Mouse (Mus musculus): Measurements from ENCODE around the gene Fcnb.

Fcnb gene

DNA sequence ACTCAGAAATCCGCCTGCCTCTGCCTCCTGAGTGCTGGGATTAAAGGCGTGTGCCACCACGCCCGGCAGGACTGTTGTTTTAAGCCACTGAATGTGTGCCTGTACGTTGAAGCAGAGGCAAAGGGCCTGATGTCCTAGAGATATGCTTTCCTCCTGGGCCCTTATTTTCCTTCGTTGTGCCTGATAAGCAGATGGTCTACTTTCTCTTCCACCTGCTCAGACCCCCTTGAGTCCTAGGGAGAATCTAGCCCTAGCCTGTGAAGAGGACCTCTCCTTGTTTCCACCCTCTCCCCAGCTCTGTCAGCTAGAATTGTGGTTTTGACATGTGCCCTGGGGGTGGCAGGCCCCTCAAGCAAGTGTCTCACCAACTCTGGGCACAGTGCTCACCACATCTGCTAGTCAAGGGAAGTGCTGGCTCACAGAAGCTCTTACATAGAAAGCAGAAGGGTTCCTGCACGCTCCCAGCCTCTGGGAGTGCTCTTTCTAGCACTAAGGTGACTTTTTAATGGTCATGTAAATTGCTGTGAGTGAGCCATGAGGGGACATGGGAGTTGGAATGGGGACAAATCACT is 9.0 kb downstream of the Fcnb start:
- DNase-seq = no peak

DNA sequence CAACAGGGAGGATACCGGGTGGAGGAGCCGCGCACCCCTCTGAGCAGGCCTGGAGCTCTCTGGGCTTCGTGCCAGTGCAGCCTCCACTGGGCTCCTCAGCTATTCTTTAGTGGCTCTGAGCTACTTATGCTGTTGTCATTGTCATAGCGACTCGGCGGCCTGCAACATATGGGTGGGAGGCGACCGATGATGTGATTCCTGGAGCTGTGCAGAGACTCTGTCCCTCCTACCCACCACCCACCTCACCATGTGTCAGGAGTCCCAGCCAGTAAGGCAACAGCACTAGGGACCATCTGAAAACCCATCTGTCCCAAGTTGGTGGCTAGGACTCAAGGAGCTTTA is 16.2 kb downstream of the Fcnb start:
- DNase-seq = no peak

DNA sequence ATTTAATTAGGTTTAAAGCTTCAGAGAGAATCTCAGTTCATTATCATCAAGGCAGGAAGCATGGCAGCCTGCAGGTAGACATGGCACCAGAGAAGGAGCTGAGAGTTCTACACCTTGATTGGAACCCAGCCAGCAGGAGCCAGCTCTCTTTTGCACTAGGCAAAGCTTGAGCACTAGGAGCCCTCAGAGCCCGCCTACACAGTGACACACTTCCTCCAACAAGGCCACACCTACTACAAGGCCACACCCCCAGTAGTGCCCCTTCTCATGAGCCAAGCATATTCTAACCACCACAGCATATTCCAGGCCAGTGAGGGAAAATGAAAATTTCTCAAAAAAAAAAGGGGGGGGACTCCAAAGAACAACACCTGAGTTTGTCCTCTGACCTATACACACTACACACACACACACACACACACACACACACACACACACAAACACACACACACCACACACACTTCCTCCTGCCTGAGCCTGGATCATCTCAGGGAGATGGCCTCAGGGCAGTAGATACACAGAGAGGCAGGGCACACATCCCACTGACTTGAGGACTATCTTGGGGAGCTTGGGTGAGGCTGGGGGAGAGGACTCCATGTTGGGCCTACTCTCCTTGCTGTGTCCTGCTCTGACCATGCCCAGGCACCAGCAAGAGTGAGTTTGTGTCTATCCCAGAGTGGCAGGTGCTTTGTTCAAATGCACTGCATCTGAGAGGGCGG is 16.7 kb downstream of the Fcnb start:
- DNase-seq = no peak

DNA sequence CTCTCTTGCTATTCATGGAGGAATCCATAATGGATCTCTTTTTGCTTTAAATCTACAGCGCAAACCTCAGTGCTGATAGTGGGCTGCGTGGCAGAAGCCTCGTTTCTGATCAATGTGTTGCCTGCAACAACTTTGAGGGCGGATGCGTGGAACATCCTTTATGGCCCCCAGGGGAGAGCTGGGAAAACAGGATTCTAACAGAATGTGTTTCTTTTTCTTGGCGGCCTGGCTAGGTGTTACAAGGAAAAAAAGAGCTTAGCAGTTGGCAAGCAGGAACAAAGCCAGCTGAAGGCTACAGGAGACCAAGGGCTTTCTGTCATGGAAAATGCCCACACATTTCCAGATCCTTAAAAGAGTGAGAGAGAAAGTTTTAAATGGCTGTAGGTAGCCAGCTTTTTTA is 17.5 kb downstream of the Fcnb start:
- no peak for DNase-seq

DNA sequence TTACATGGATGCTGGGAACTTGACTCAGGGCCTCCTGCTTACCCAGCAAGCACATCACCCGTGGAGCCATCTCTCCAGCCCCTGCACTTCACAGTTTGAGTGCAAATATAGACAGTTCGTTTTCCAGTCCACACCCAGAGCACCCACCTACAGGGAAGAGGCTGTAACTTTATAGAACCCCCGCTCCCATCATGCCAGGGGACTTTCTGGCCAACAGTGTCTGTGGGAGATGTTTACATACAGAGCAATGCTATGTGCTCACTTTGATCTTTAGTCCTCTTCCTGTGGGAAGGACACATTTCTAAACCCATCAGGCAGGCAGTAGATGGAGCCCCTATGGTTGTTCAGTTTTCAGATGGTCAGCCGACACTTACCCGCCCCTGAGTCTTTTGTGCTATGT is 18.0 kb downstream of the Fcnb start:
- DNase-seq = no peak

DNA sequence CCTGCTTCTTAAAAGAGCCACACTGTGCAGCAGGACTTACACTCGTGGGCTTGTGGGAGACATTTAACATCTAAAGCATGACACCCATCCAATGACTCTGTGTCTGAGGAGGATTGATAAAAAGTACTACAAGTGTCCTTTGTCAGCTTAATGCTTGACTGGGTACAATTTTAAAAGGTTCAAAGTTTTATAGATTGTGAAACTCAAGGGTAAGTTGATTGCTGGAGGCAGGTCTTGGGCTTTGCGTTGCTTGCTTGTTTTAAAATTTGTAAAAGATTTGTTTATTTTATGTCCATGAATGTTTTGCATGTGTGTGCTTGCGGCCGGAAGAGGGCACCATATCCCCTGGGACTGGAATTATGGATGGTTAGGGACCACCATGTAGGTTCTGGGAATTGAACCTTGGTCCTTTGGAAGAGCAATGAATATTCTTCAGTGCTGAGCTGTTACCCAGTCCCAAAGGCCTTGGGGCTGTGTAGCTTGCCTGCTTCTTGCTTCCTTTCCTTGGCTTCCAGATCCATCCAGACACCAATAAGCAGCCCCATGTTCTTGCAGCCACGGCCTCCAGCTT is 19.5 kb downstream of the Fcnb start:
- no peak for DNase-seq

DNA sequence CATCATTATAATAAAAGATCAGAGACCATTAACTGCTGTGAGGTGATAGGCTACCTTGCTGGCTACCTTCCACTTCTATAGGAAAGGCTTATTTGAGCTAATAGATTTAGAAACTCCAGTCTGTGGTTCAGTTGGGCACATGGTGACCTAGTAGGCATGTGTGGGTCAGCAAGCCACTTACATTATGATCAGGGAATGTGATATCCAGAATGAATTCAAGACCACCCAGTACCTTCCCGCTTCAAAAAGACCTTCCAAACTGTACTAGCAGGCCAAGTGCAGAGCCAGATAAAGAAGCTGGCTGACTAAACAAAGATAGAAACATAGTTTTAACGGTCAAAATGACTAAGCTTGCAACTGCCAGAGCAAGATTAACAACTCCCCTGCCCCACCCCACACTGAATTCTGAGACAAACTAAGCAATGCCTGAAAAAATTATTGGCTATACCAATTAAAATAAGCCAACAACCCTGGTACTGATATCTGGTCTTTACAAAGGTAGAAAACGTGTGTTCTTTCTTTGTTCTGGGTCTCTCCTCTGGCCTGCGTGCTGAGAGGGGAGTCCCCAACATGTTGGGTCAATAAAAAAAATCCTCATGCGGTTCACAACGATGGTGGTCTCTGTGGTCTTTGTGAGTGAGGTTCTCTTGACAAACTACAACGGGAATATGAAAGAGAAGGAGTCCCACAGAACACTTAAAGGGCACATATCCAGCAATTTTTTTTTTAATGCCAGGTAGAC is 20.2 kb downstream of the Fcnb start:
- no peak for DNase-seq

DNA sequence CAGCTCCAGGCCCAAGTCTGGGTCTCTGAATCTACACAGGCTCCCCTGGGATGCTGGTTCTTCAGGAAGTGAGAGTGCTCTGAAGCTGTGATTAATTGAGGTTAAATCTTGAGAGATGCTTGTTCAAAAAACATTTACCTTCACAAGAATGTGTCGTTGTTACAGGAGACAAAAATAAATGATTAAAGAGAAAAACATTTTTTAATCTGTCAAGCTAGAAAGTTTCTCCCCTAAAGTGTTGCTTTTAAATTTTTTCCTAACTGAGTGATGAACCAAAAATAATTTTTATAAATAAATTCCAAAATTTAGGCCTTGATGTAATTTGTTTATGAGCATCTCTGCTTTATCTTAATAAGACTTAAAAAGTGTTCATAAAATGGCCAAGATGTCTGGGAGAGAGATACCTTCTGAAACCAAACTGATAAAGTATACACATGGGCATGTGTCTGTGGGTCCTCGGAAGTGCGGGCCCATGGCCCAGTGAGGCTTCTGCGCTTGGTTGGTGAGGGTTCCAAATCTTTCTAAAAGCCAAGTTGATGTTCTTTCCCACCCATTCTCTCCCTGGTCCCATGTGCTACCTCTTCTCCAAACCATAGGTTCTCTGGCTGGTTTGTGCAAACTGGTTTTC is 20.9 kb downstream of the Fcnb start:
- DNase-seq = no peak

DNA sequence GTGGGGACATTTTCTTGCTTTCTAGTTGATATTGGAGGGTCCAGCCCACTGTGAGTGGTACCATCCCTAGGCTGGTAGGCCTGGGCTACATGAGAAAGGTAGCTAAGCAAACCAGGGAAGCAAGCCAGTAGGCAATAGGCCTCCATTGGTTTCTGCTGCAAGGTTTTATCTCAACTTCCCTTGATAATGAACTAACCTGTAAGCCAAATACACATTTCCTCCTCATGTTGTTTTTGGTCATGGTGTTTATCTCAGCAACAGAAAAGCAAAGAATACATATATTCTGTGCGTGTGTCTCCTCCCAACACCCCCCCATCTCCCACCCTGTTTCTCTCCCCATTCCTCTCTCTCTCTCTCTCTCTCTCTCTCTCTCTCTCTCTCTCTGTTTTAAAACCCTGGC is 24.8 kb downstream of the Fcnb start:
- no peak for DNase-seq

DNA sequence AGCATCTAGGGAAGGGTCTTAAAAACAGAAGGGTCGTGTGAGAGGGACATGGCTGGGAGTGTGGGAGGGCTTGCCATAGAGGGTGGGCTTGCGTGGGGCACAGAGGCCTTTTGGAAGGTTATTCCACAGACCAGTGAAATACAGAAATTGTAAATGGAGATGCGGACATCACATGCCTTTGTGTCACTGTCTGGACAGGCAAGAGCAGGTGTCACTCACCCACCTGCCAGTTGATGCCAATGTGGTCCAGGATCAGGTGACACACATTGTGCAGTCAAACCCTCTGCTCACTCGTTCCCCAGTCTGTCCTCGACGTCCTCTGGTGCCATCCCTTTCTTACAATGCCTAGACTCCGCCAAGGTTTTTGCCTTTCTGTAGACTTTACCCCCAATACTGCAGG is 37.6 kb downstream of the Fcnb start:
- DNase-seq = no peak

DNA sequence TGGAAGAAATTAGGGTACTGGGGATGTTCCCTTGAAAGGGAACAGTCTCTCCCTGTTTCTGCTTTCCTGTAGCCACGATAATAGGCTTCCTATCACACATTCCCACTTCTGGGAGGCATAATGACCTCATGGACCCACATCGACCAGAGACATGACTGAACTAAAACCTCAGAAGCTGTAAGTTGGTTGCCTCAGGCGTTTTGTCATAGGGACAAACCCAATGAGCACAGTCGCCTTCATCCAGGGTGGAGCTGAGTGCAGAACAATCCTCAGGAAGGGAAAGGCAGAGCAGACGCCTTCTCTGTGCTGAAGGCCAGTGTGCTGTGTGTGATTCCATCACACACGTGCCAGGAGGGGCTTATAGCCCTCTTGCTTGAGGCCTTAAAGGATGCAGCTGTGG is 38.4 kb downstream of the Fcnb start:
- DNase-seq = no peak

DNA sequence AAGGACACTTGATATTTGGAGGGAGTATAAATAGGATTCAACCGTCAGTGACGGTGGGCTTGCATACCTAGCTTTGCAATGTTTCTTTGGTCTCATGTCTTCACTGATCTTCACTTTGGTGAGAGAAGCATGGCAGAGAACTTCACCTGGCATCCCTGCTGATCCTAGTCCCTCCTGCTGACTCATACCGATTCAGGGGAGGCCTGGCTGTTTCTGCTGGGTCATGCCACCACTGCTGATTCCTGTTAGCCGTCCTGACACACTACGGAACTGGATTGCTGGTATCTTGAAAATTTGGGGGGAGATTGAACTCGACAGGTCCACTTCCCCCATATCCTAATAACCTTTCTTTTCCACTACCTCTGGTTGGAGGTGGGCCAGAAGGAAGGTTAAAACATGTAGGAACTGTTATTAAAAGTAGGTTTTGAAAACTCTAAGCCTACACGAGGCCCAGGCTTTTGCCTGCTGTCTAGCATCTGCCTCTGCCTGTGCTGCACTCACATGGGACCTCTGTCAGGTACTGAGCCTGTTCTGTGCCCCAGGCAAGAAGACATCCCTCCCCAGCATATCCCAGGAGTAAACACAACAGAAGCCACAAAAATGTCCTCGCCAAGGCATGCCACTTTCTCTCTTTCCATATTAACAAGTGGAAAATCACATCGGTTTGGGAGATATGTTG is 39.6 kb downstream of the Fcnb start:
- DNase-seq = no peak

DNA sequence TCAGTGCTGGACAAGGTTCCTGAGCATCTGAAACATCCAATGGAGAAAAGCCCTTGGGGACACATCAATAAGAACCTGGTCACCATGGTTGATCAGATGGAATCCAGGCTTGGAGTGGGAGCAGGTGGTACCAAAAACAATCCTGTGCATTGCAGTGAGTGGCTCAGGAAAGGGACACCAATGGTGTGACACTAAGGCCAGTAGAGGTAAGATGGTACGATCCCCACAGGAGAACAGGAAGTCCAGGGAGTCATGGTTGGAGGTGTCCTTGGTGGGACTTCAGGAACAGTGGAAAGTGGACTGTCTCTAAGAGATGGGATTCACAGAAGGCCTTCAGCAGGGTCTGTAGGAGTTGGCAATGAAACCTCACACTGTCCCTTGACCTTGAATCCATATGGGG is 44.2 kb downstream of the Fcnb start:
- DNase-seq = no peak

DNA sequence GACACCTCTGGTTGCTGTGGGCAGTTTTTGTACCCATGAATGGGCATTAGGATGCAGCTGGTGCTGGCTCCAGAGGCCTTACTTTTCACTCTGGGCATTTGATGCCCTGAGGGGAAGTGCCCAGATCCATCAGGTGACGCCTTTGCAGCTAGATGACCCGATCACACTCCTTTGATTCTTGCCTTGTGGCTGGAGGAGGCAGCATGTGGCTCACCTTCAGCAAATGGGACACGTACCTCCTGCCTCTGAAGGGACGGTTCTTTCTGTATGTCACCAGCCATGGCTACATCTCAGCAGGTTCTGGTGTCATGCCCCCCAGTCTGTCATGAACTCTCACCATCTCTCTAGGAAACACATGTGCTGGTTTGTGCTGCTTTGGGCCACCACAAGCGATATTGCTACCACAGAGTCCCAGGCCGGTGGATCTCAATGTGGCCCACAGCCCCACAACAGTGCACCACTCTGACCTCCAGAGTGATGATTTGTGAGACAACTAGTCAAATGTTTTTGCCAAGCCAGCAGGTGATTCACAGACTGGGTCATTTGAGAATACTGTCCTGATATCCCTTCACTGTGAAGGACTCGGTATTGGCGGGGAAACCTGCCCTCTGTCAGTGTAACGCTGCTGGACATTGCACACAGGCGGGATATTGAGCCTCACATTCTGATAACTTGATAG is 44.9 kb downstream of the Fcnb start:
- no peak for DNase-seq

DNA sequence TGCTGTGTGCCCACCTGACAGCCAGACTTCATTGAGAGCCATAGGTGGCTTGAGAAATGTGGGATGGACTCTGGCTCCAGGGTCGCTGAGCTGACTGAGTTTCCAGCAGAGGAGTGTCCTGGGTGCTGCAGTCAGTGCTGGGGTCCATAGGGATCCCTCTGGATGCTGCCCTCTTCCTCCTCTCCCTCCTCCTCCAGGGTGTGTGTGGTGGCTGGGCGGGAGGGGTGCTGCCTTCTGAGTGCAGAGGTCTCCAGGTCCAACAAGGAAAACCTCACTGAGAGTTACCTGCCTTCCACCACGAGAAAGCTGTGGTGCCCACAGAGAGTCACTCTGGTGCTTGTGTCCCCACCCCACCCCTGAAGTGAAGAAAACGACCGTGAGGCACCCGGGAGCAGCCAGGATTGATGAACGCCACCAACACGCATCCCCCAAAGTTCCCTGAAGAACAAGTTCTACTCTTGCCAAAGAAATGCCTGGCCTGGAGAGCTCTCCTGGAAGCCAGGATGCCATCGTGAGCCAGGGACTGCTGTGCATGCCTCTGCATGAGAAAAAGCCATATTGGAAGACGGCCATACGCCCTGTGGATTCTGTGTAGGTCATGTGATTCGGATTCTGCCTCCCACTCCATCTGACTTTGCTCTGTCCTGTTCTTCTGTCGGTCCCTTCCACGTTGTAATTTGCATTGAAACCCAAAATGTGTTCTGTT is 46.1 kb downstream of the Fcnb start:
- DNase-seq = peak; percentile 19 to 36

DNA sequence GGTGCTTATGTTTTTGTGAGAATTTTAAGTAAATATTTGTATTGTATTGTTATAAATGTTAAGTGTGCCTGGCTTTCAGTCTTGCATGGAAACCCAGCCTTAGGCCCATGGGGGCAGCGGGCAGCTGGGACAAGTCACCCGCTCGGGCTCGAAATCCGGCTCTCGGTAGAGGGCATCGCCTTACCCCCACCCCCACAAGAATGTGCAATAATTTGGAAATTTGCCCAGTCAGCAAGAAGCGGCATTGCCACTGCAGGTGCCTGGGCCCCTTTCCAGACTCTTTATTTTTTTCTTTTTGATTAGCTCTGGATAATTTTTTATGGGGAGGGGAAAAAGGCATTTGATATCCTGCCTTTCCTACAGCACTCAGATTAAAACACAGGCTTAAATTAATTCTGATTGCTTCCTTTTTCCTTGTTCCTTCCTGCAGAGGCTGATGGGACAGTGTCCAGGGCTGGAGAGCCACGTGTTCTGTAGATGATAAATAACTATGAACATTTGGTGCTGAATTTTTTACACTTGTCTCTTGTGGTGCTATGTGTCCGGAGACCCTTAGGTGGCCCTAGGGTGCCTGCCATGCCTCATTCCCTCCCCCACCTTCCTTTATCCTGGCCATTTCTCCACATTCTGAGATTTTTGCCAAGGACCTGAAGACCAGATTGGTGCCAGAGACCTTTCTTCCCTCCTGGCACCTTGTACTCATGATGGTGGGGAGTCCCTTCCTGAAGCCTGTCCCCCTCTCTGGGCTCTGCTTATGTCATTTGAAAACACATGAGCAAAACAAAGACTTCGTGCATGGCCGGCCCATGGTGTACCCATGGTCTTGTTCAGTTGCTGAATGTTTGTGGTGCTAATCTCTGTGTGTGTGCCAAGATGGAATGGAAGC is 46.9 kb downstream of the Fcnb start:
- DNase-seq = peak; percentile 38 to 44

DNA sequence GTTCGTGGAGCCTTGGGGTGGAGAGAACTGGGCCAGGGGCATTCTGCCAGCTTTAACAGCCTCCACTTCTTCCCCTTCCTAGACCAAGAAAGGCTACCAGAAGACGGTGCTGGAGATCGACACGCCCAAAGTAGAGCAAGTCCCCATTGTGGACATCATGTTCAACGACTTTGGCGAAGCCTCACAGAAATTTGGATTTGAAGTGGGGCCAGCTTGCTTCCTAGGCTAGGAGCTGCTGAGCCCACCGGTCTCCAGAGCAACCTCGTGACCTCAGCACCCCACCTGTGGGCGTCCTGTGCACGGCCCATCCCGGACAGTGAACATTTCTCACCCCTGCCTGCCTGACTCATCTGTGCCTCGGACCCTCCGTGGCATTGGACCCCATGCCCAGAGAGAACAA is 47.9 kb downstream of the Fcnb start:
- no peak for DNase-seq

DNA sequence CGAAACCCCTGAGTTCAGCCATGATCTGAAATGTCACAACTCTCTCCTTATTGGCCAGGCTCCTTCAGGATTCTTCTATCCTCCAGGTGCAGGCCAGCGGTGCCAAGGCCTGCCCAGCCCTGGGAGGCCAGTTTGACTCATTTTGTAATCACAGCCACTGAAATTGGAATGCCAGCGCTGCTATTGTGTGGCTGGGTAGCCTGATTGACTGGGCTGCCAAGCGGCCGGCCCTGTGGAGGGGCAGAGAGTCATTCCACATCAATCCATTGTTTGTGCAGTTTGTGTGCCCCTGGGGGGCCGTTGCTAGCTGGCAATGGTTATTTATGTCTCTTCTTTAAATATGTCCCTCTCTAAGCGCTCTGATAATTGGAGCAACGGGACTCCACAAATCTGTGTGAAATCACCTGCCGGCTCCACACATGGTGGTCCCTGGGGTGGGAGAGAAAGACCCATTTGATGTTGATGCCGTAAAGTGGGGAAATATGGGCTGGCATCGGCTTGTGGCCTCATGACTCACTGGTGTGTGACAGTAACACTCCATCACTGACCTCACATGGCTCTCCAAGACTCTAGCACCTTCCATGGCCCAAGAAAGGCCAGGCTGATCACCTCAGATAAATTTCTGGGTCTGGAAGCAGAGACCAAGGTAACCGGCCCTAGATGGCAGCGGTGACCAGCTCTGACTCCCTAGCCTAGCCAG is 50.5 kb downstream of the Fcnb start:
- DNase-seq = no peak

DNA sequence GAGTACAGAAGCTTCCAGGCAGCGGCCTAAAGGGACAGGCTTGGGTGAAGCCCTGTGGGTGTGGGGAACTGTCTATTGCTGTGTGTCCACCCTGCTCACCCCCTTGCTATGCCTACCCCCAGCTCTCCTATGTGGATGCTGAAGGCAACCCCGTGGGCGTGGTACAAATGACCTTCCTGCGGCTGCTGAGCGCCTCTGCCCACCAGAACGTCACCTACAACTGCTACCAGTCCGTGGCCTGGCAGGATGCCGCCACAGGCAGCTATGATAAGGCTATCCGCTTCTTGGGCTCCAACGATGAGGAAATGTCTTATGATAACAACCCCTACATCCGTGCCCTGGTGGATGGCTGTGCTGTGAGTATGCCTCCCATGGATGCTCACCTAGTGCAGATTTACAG is 52.2 kb downstream of the Fcnb start:
- DNase-seq = no peak

DNA sequence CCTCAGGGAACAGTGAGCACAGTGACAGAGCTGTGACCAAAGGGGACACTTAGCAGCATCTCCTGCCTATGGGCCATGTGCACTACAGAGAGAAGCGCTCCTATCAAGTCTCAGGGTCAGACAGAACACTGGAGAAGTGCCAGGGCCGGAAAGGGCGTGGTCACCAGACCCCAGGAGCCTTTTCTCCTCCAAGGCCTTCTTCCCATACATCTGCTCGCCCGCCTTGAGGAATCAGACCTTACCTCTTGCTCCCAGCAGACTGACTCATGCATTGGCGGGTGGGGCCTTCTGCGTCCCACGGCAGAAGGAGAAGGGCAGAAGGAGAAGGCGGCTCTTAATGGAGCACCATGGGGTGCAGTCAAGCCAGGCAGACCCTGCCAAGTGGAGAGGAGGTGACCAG is 52.8 kb downstream of the Fcnb start:
- DNase-seq = no peak

Data from kidney, postnatal 36 days (tissue).